Mouse (Mus musculus): ENCODE measurements around the gene St6galnac3. TPM values are rescaled to one million over a fixed set of nuclear protein-coding genes. Genes with fewer than 3 reads are reported as not detected.

The St6galnac3 gene
- polyA plus RNA-seq, 1 experiment from 2014 or later = 15.8 TPM

DNA sequence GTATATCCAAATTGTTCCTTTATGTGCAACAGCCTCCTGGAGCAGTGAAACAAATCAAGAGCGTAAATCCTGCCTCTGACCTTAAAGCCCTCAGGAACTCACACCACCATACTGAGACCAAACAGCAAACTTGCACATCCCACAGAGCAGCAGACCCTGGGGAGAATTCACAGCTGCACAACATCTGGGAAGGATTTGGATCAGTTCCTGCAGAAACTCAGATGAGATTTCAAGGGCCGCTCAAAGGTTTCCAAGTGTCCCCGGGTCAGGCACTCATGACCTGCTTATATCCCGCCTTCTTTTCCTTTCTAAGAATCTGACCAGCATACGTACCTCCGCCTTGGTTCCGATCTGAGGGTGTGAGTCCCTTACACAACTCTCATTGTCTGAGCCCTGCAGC, 9.3 kb downstream of the St6galnac3 start:
- Histone ChIP-seq H3K27ac (no peak overlapping the region), H3K9me3 (replicated peaks) (0 out of 2 replicates have a peak, but pooled peaks cover 3% of the 10 kb centered on the region), H3K9ac (no peak overlapping the region), H3K27me3 (no peaks in the 10 kb centered on the region), H3K4me1 (replicated peaks) (peaks cover 27% of the 10 kb centered on the region), H3K4me2 (no peak overlapping the region), H3K36me3 (no peaks in the 10 kb centered on the region), H3K4me3 (no peak overlapping the region)
- ATAC-seq (replicated peaks; ENCODE audit: insufficient number of reproducible peaks, insufficient read depth, low FRiP score, low read depth) = no peak
- 53% methylated on average over 7 of the region's 7 CpGs for WGBS

DNA sequence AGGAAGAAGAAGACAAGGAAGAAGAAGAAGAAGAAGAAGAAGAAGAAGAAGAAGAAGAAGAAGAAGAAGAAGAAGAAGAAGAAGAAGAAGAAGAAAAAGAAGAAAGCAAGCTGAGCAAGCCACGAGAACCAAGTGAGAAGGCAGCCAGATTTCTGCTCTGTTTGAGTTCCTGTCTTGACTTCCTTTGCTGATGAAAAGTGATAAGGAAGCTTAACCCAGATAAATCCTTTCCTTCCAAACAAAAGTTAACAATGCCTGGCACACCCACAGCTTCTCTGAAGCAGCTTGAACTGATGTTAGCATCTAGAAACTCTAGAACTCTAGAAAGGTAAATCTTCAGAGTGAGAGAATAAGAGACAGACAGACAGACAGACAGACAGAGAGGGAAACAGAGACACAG, 14.4 kb downstream of the St6galnac3 start:
- ATAC-seq (replicated peaks; ENCODE audit: insufficient number of reproducible peaks, insufficient read depth, low FRiP score, low read depth) = no peak
- H3K4me2 ChIP-seq = no peak overlapping the region
- no peaks in the 10 kb centered on the region for H3K4me1 ChIP-seq (replicated peaks)
- H3K4me3 ChIP-seq = no peak overlapping the region
- no peak overlapping the region for H3K9ac ChIP-seq
- H3K36me3 ChIP-seq = no peaks in the 10 kb centered on the region
- H3K27ac ChIP-seq = peak overlapping the region; percentile 26; the same call in 1 of the 2 replicates
- WGBS = 41% methylated on average over 1 of the region's 1 CpGs
- H3K9me3 ChIP-seq (replicated peaks) = 0 out of 2 replicates have a peak, but pooled peaks cover 3% of the 10 kb centered on the region
- H3K27me3 ChIP-seq = no peaks in the 10 kb centered on the region

DNA sequence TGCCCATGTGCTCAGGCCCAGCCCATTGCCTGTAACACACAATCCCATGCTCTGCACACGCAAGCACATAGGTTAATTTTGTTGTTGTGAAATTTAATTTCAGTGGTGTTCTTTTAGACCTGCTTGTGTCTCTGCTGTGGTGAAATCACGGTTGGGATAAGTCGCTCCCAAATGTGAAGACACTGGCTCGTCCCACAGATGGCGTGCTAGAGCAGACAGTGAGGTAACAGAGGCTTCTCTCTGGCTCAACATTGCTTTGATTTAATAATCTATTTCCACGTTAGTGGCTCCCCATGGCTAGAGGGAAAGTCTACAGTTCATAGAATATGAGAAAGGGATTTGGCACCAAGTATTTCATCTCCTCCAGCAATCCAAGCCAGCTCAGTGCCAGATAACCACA, 17.3 kb downstream of the St6galnac3 start:
- H3K27ac ChIP-seq = no peak overlapping the region
- 69% methylated on average over 6 of the region's 6 CpGs for WGBS
- no peaks in the 10 kb centered on the region for H3K36me3 ChIP-seq
- H3K4me1 ChIP-seq (replicated peaks) = peaks cover 4% of the 10 kb centered on the region
- no peaks in the 10 kb centered on the region for H3K9me3 ChIP-seq (replicated peaks)
- H3K4me3 ChIP-seq = no peak overlapping the region
- H3K4me2 ChIP-seq = no peak overlapping the region
- H3K27me3 ChIP-seq = no peaks in the 10 kb centered on the region
- H3K9ac ChIP-seq = no peak overlapping the region
- ATAC-seq (replicated peaks; ENCODE audit: insufficient number of reproducible peaks, insufficient read depth, low FRiP score, low read depth) = no peak

DNA sequence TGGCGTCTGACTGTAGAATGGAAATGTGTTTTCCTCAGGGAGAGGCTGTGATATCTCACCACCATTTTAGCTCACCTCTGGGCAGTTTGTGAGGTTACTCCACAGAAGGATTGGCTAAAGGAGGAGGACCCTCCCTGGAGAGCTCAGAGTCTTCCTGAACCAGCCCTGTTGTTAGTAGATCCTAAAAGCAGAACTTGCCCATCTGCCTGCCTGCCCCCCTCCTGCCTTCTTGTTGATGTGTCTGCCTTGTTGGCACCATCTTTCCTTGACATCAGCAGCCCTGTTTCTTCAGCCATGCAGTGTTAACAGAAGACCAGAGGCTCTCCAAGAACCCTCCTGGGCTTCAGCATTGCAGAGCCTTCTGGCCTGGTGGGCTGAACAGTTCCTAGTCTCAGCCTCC, 18.1 kb downstream of the St6galnac3 start:
- H3K4me2 ChIP-seq = no peak overlapping the region
- no peaks in the 10 kb centered on the region for H3K36me3 ChIP-seq
- no peak overlapping the region for H3K4me3 ChIP-seq
- no peak overlapping the region for H3K9ac ChIP-seq
- no peak overlapping the region for H3K27ac ChIP-seq
- H3K27me3 ChIP-seq = no peaks in the 10 kb centered on the region
- peaks cover 12% of the 10 kb centered on the region for H3K4me1 ChIP-seq (replicated peaks)
- H3K9me3 ChIP-seq (replicated peaks) = no peaks in the 10 kb centered on the region
- ATAC-seq (replicated peaks; ENCODE audit: insufficient number of reproducible peaks, insufficient read depth, low FRiP score, low read depth) = no peak
- 59% methylated on average over 1 of the region's 1 CpGs for WGBS

DNA sequence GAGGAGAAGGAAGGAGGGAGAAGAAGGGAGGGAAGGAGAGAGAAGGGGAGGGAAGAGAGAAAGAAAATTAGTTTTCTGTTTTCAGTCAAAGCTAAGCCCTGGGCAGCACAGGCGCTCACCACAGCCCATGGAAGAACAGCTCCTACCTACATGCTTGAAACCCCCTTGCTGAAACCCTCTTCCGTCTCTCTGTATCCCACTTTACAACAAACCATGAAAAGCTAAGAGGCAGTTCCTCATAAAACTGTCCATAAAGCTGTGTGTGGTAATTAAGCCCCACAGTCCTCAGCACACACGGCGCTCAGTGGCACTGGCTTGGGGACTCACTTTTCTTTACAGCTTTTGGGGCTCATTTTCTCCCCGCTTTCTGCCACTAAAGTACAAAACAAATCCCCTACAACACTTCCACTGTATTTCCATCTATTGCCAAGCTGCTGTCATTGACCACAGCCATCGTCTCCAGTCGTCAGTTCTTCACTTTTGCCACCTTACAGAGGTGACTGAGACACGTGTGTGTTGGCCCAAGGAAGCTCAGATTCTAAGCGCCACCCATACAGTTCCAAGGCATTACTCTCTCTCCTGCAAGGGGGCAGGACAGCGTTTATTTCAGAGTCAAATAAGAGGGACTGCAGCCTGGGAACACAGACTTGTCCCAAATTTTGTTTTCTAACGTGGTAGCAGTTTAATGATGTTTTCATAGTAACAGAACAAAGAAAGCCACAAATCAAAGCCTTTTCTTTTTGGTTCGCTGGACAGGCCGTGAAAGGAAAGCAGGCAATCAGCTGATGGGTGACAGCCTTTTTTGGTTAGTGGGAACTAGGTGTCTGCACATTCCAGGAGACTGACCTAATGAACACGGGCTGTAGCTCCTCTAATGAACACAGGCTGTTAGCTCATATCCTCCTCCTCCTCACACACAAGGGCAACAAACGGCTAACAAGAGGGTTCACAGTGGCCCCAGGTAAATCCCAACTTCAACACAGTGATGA, 22.9 kb downstream of the St6galnac3 start:
- 45% methylated on average over 15 of the region's 15 CpGs for WGBS
- Histone ChIP-seq H3K4me1 (replicated peaks) (peaks cover 19% of the 10 kb centered on the region), H3K36me3 (no peaks in the 10 kb centered on the region), H3K4me2 (no peak overlapping the region), H3K27me3 (no peaks in the 10 kb centered on the region), H3K9me3 (replicated peaks) (no peaks in the 10 kb centered on the region), H3K9ac (no peak overlapping the region), H3K27ac (0 out of 2 replicates have a peak overlapping the region, but pooled peaks have one; percentile 1), H3K4me3 (no peak overlapping the region)
- ATAC-seq (replicated peaks; ENCODE audit: insufficient number of reproducible peaks, insufficient read depth, low FRiP score, low read depth) = no peak

DNA sequence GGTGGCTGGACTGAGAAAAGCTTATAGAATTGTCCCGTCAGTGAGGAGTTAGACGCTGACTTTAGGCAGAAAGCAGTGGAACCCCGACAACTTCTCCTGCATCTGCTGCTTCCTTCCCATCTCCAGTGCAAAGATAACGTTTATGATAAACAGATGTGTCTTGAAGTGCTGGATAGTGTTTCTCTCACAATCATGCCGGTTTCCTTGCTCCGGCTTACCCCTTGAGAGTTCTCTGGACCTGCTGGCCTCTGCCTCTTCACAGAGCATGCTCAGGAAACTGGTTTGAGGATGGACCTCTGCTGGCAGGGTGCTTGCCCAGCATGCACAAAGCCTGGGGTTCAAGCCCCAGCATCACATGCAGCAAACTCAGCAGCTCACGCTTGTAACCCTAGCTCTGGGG, 23.8 kb downstream of the St6galnac3 start:
- Histone ChIP-seq H3K27ac (no peak overlapping the region), H3K4me1 (replicated peaks) (peaks cover 19% of the 10 kb centered on the region), H3K27me3 (no peaks in the 10 kb centered on the region), H3K36me3 (no peaks in the 10 kb centered on the region), H3K4me3 (no peak overlapping the region), H3K9me3 (replicated peaks) (no peaks in the 10 kb centered on the region), H3K4me2 (no peak overlapping the region), H3K9ac (no peak overlapping the region)
- no peak for ATAC-seq (replicated peaks; ENCODE audit: insufficient number of reproducible peaks, insufficient read depth, low FRiP score, low read depth)
- WGBS = 51% methylated on average over 7 of the region's 7 CpGs

DNA sequence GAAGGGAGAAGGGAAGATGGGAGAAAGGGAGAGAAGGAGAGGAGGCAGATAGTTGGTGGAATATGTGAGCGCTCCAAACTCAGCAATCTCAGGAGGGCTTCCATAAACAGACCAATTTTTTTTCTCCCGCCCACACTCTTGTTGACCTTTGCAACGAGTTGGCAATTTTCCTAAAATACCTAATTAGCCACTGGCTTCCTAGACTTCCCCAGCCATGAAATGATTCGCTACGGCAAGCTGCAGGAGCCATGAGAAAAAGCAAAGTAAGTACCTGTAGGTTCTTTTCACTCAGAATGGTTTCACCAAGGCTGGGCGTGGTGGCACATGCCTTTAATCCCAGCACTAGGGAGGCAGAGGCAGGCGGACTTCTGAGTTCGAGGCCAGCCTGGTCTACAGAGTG, 25.9 kb downstream of the St6galnac3 start:
- Histone ChIP-seq H3K36me3 (no peaks in the 10 kb centered on the region), H3K4me2 (no peak overlapping the region), H3K27me3 (no peaks in the 10 kb centered on the region), H3K27ac (no peak overlapping the region), H3K4me3 (no peak overlapping the region), H3K4me1 (replicated peaks) (peaks cover 19% of the 10 kb centered on the region), H3K9me3 (replicated peaks) (no peaks in the 10 kb centered on the region), H3K9ac (no peak overlapping the region)
- 79% methylated on average over 8 of the region's 8 CpGs for WGBS
- no peak for ATAC-seq (replicated peaks; ENCODE audit: insufficient number of reproducible peaks, insufficient read depth, low FRiP score, low read depth)

DNA sequence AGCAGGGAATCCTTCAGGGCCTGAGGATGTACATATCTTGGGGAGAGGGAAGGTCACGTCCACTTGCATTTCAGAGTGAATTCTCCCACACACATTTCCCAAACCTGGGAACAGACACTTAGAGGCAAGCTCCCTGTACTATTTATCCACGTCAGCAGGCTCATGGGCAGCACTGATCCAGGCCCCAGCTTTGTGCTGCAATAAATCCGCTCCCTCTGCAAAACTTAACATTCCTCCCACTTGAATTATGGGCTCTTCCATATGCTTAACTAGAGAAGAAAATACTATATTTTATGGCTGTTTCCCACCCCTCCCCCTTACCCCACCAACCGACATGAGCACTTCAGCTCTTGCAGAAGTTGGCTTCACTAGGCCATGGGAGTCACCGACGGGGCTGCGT, 32.0 kb downstream of the St6galnac3 start:
- Histone ChIP-seq H3K4me1 (replicated peaks) (peaks cover 33% of the 10 kb centered on the region), H3K9ac (no peak overlapping the region), H3K9me3 (replicated peaks) (no peaks in the 10 kb centered on the region), H3K27ac (peak overlapping the region; percentile 21), H3K4me3 (no peak overlapping the region), H3K27me3 (no peaks in the 10 kb centered on the region), H3K4me2 (no peak overlapping the region), H3K36me3 (no peaks in the 10 kb centered on the region)
- 55% methylated on average over 7 of the region's 7 CpGs for WGBS
- no peak for ATAC-seq (replicated peaks; ENCODE audit: insufficient number of reproducible peaks, insufficient read depth, low FRiP score, low read depth)

DNA sequence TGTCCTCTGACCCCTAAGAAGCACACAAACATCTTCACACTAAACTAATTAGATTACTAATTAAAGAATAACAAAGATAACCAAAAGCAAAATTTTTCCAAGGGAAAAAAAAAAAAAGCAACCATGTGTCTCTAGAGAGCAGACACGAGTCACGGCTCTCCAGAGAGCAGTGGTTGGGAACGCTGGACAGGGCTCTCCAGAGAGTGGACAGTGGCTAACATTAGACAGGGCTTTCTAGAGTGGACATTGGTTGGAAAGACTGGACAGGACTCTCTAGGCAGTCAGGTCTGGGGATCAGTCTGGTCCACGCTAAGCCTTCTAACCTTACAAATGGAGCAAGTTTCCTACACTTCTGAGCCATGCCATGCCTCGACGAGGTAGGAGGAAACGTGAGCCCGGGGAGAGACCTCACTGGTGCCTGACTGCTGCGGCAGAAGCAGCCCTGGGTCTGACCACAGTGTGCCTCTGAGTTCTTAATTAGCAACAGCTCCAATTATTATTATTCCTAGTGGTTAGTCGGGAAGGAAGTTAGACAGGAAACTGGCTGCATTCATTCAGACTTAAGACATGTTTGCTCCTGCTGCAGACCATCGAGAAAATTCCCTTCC, 32.7 kb downstream of the St6galnac3 start:
- 54% methylated on average over 11 of the region's 11 CpGs for WGBS
- Histone ChIP-seq H3K4me3 (no peak overlapping the region), H3K27ac (peak overlapping the region; percentile 21), H3K9me3 (replicated peaks) (no peaks in the 10 kb centered on the region), H3K4me1 (replicated peaks) (peaks cover 33% of the 10 kb centered on the region), H3K27me3 (no peaks in the 10 kb centered on the region), H3K4me2 (no peak overlapping the region), H3K36me3 (no peaks in the 10 kb centered on the region), H3K9ac (no peak overlapping the region)
- no peak for ATAC-seq (replicated peaks; ENCODE audit: insufficient number of reproducible peaks, insufficient read depth, low FRiP score, low read depth)

DNA sequence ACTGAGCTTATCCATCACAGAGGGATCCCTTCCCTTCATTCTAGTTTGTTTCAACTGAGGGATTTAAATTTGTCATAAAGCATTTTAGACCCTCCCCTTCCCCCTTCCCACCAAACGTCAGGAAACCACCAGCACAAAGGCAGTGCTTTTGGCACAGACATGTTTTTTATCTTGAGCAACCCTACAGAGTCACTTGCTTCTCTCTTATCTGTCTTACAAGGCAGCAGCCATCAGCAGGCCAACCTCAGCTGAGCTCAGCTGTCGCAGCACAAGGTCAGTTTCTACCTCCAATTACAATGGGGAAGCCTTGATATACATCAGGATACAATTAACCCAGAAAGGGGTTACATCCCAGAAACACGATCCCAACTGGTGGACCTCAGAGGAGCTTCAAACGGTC, 33.4 kb downstream of the St6galnac3 start:
- no peaks in the 10 kb centered on the region for H3K9me3 ChIP-seq (replicated peaks)
- WGBS = 24% methylated on average over 4 of the region's 4 CpGs
- peaks cover 33% of the 10 kb centered on the region for H3K4me1 ChIP-seq (replicated peaks)
- H3K4me3 ChIP-seq = no peak overlapping the region
- H3K9ac ChIP-seq = no peak overlapping the region
- ATAC-seq (replicated peaks; ENCODE audit: insufficient number of reproducible peaks, insufficient read depth, low FRiP score, low read depth) = no peak
- H3K27me3 ChIP-seq = no peaks in the 10 kb centered on the region
- H3K27ac ChIP-seq = peak overlapping the region; percentile 43; the same call in 1 of the 2 replicates
- H3K4me2 ChIP-seq = no peak overlapping the region
- H3K36me3 ChIP-seq = no peaks in the 10 kb centered on the region

DNA sequence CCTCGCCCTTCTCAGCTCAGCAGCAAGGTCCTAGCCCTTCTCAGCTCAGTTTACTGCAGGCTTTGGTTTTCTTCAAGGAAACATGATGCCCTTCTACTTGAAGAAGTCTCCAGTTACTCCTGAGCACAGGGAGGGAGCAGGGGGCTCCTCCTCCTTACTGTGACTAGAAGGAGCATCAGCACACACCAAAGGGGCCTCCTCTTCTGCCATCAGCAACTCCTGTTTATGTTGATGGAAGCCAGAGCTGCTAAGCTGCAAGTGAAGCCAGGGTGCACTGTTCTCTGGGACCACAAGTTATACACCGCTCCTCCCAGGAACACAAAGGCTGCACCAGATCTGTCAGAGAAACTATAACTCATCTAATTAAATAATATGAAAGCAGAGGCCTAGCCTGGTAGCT, 34.4 kb downstream of the St6galnac3 start:
- Histone ChIP-seq H3K9me3 (replicated peaks) (no peaks in the 10 kb centered on the region), H3K4me3 (no peak overlapping the region), H3K27me3 (no peaks in the 10 kb centered on the region), H3K36me3 (no peaks in the 10 kb centered on the region), H3K4me1 (replicated peaks) (peaks cover 33% of the 10 kb centered on the region), H3K9ac (0 out of 2 replicates have a peak overlapping the region, but pooled peaks have one; percentile 14), H3K4me2 (peak overlapping the region; percentile 14; the same call in 1 of the 2 replicates), H3K27ac (peak overlapping the region; percentile 79)
- ATAC-seq (replicated peaks; ENCODE audit: insufficient number of reproducible peaks, insufficient read depth, low FRiP score, low read depth) = peak; percentile 56; the same call in 1 of the 2 replicates
- WGBS = 45% methylated on average over 2 of the region's 2 CpGs
